Comparison of ENCODE assay signal across 9 mouse cellular contexts in the genomic region with DNA sequence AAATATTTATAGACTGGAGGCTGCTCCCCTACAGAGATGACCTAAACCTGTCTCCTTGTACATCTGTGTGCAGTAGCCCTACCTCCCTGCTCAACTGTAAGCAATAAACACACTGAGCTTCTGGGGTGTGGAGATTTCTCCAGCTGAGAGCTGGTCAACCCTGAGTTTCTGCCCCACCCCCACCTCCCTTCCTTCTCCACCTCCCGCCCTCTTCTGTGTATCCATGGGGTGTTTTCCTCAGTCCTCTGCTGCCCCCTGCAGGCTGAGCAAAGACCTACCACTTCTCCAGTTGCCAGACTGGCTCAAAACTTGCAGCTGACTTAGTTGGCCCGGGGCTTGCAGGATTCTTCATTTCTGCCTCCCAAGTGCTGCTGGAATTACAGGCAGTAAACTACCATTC. TPM values are rescaled to one million over a fixed set of nuclear protein-coding genes. Genes with fewer than 3 reads are reported as not detected.
DNase-seq lines count a peak whose midpoint lies in the region; ATAC-seq and TF ChIP-seq lines count a peak whose summit lies in the region.
"Had no signal": no experiment of that assay in that cellular context is flagged by ENCODE, and none has a peak within 500 bp of the region (broad histone marks: within the 10 kb centered on the region; RNA-seq: fewer than 3 reads in every experiment).

No protein-coding gene starts in this region.

- no peak overlapping the region for H3K4me3 ChIP-seq in embryonic facial prominence, embryonic 14.5 days (ENCODE audit: low read depth, low read length)
- H3K4me3 ChIP-seq in heart, embryonic 10.5 days = no peak overlapping the region
- H3K4me3 ChIP-seq in liver, embryonic 13.5 days (replicated peaks) = no peak overlapping the region
- no peak overlapping the region for H3K4me3 ChIP-seq in olfactory bulb, adult 2 months (ENCODE audit: insufficient read depth, low read depth, low read length)
- H3K4me3 ChIP-seq: erythroblast, embryonic 14.5 days had no signal

- H3K27me3 ChIP-seq in embryonic facial prominence, embryonic 14.5 days (replicated peaks; ENCODE audit: control insufficient read depth, insufficient read depth, low read length) = no peaks in the 10 kb centered on the region
- H3K27me3 ChIP-seq in heart, embryonic 10.5 days (ENCODE audit: insufficient read depth, poor library complexity, severe bottlenecking) = 0 out of 2 replicates have a peak, but pooled peaks cover 2% of the 10 kb centered on the region
- H3K27me3 ChIP-seq in liver, embryonic 13.5 days = 0 out of 2 replicates have a peak, but pooled peaks cover 10% of the 10 kb centered on the region

- ATAC-seq in embryonic facial prominence, embryonic 14.5 days (ENCODE audit: low read depth) = peak; percentile 72
- peak; percentile 47; the same call in 1 of the 2 replicates for ATAC-seq in liver, embryonic 13.5 days (ENCODE audit: low read depth)

- no peaks in the 10 kb centered on the region for H3K36me3 ChIP-seq in embryonic facial prominence, embryonic 14.5 days (ENCODE audit: control insufficient read depth, insufficient read depth, low read length)
- H3K36me3 ChIP-seq in heart, embryonic 10.5 days = no peaks in the 10 kb centered on the region
- no peaks in the 10 kb centered on the region for H3K36me3 ChIP-seq in liver, embryonic 13.5 days

- H3K4me2 ChIP-seq in embryonic facial prominence, embryonic 14.5 days (ENCODE audit: low read depth, low read length) = no peak overlapping the region
- H3K4me2 ChIP-seq in liver, embryonic 13.5 days = no peak overlapping the region

- TF ChIP-seq POLR2A in olfactory bulb, adult 2 months (IDR thresholded peaks at IDR 0.05; ENCODE audit: insufficient read depth, low read depth, low read length) = no peak

- H3K9ac ChIP-seq in embryonic facial prominence, embryonic 14.5 days (ENCODE audit: low read depth, low read length) = no peak overlapping the region
- H3K9ac ChIP-seq in liver, embryonic 13.5 days = no peak overlapping the region

- TF ChIP-seq CTCF in olfactory bulb, adult 2 months (IDR thresholded peaks at IDR 0.05; ENCODE audit: insufficient read depth, low read depth, low read length) = peak; percentile 76

- H3K4me1 ChIP-seq in embryonic facial prominence, embryonic 14.5 days (ENCODE audit: control insufficient read depth, insufficient read depth, low read length) = no peaks in the 10 kb centered on the region
- peaks cover 14% of the 10 kb centered on the region for H3K4me1 ChIP-seq in heart, embryonic 10.5 days
- H3K4me1 ChIP-seq in liver, embryonic 13.5 days (replicated peaks) = peaks cover 3% of the 10 kb centered on the region
- peaks cover 8% of the 10 kb centered on the region for H3K4me1 ChIP-seq in olfactory bulb, adult 2 months (ENCODE audit: control insufficient read depth, insufficient read depth, low read length)

- no peaks in the 10 kb centered on the region for H3K9me3 ChIP-seq in embryonic facial prominence, embryonic 14.5 days (ENCODE audit: control insufficient read depth, low read length)
- H3K9me3 ChIP-seq in heart, embryonic 10.5 days = no peaks in the 10 kb centered on the region
- H3K9me3 ChIP-seq in liver, embryonic 13.5 days (replicated peaks) = no peaks in the 10 kb centered on the region

- H3K27ac ChIP-seq in embryonic facial prominence, embryonic 14.5 days (replicated peaks; ENCODE audit: low read depth, low read length) = no peak overlapping the region
- peak overlapping the region; percentile 67; the same call in 1 of the 2 replicates for H3K27ac ChIP-seq in heart, embryonic 10.5 days
- no peak overlapping the region for H3K27ac ChIP-seq in liver, embryonic 13.5 days
- no peak overlapping the region for H3K27ac ChIP-seq in olfactory bulb, adult 2 months (ENCODE audit: insufficient read depth, low read depth, low read length)

- WGBS in embryonic facial prominence, embryonic 14.5 days = 7% methylated on average over 2 of the region's 2 CpGs
- 9% methylated on average over 2 of the region's 2 CpGs for WGBS in heart, embryonic 10.5 days
- WGBS in liver, embryonic 13.5 days (ENCODE audit: insufficient replicate concordance) = 6% methylated on average over 2 of the region's 2 CpGs
- WGBS in olfactory bulb, adult 2 months = 0% methylated on average over 2 of the region's 2 CpGs

- DNase-seq in B cell, adult 2 months = peak; percentile 88 to 89
- peak; percentile 88 for DNase-seq in adrenal gland, postnatal 25 days
- peak; percentile 85 for DNase-seq in embryonic facial prominence, embryonic 14.5 days (ENCODE audit: low spot score)
- peak; percentile 93 for DNase-seq in heart, embryonic 10.5 days (ENCODE audit: low spot score)
- peak; percentile 86 to 87 for DNase-seq in kidney, postnatal 25 days
- DNase-seq in liver, embryonic 13.5 days = peak; percentile 66
- peak; percentile 53 to 67 for DNase-seq in thymus, adult 18-20 months

RNA-seq across cellular contexts. Expression of gene Qrich2, which starts 2.2 kb away (rescaled TPM):
- not detected in 2 replicates for total RNA-seq in adrenal gland, postnatal 25 days (2021)
- 0.14 and 0.30 TPM in 2 replicates for polyA plus RNA-seq in embryonic facial prominence, embryonic 14.5 days (2014; fragmentation: Nextera tagmentation; extraction: Ambion mirVana)
- 0.30 TPM in 1 of 2 replicates, not detected in the other for polyA plus RNA-seq in heart, embryonic 10.5 days (2016; fragmentation: Nextera tagmentation; extraction: Ambion mirVana)
- not detected in 2 replicates for polyA plus RNA-seq in liver, embryonic 13.5 days (2015; fragmentation: Nextera tagmentation; extraction: Ambion mirVana)
- polyA plus RNA-seq in olfactory bulb, adult 2 months (2012; ENCODE audit: insufficient read depth, insufficient read length, low replicate concordance, missing spikeins) = not detected in 2 replicates
- polyA plus RNA-seq: erythroblast, embryonic 14.5 days had no signal

RNA-seq across cellular contexts. Expression of gene Ubald2, which starts 29.9 kb away (rescaled TPM):
- 27.9 and 48.4 TPM in 2 replicates for total RNA-seq in adrenal gland, postnatal 25 days (2021)
- polyA plus RNA-seq in embryonic facial prominence, embryonic 14.5 days (2014; fragmentation: Nextera tagmentation; extraction: Ambion mirVana) = 46.3 and 47.6 TPM in 2 replicates
- polyA plus RNA-seq in heart, embryonic 10.5 days (2016; fragmentation: Nextera tagmentation; extraction: Ambion mirVana) = 36.1 and 40.5 TPM in 2 replicates
- polyA plus RNA-seq in liver, embryonic 13.5 days (2015; fragmentation: Nextera tagmentation; extraction: Ambion mirVana) = 28.2 and 33.0 TPM in 2 replicates
- not detected in 2 replicates for polyA plus RNA-seq in olfactory bulb, adult 2 months (2012; ENCODE audit: insufficient read depth, insufficient read length, low replicate concordance, missing spikeins)

RNA-seq across cellular contexts. Expression of gene Prpsap1, which starts 30.2 kb away (rescaled TPM):
- 112 TPM in 2 replicates for total RNA-seq in adrenal gland, postnatal 25 days (2021)
- 122 and 145 TPM in 2 replicates for polyA plus RNA-seq in embryonic facial prominence, embryonic 14.5 days (2014; fragmentation: Nextera tagmentation; extraction: Ambion mirVana)
- polyA plus RNA-seq in heart, embryonic 10.5 days (2016; fragmentation: Nextera tagmentation; extraction: Ambion mirVana) = 120 and 142 TPM in 2 replicates
- 59.3 and 62.7 TPM in 2 replicates for polyA plus RNA-seq in liver, embryonic 13.5 days (2015; fragmentation: Nextera tagmentation; extraction: Ambion mirVana)
- polyA plus RNA-seq in olfactory bulb, adult 2 months (2012; ENCODE audit: insufficient read depth, insufficient read length, low replicate concordance, missing spikeins) = not detected in 2 replicates

RNA-seq across cellular contexts. Expression of gene Rnf157, which starts 51.0 kb away (rescaled TPM):
- total RNA-seq in adrenal gland, postnatal 25 days (2021) = 8.5 and 8.9 TPM in 2 replicates
- polyA plus RNA-seq in embryonic facial prominence, embryonic 14.5 days (2014; fragmentation: Nextera tagmentation; extraction: Ambion mirVana) = 17.7 and 18.2 TPM in 2 replicates
- polyA plus RNA-seq in heart, embryonic 10.5 days (2016; fragmentation: Nextera tagmentation; extraction: Ambion mirVana) = 7.3 and 8.5 TPM in 2 replicates
- polyA plus RNA-seq in liver, embryonic 13.5 days (2015; fragmentation: Nextera tagmentation; extraction: Ambion mirVana) = 1.1 and 1.4 TPM in 2 replicates
- 199 TPM in 1 of 2 replicates, not detected in the other for polyA plus RNA-seq in olfactory bulb, adult 2 months (2012; ENCODE audit: insufficient read depth, insufficient read length, low replicate concordance, missing spikeins)
- polyA plus RNA-seq: erythroblast, embryonic 14.5 days had no signal
